Mouse (Mus musculus) hematopoietic stem cell, adult 5-6 weeks (primary cell): ENCODE results near the gene Pcdh19. TPM values are rescaled to one million over a fixed set of nuclear protein-coding genes. Genes with fewer than 3 reads are reported as not detected.

Experiments
- ATAC-seq, 2 experiments: fragments of 125-278 bp in 1 of 2; replicated peaks in 1 of 2; 2 replicates each; pipeline ENCODE4 v1.8.0; 2016 to 2017; ENCODE audit warnings: inconsistent platforms in 2 of 2, mild to moderate bottlenecking in 2 of 2, moderate number of reproducible peaks in 2 of 2, low read depth in 1 of 2, moderate TSS enrichment in 1 of 2; ENCODE audit not compliant: low FRiP score in 2 of 2, poor library complexity in 2 of 2, severe bottlenecking in 2 of 2, insufficient read depth in 1 of 2, low TSS enrichment in 1 of 2
- total RNA-seq: library from RNA; stranded (forward); fragments of 172-1452, 232-1000 nt; gene quantifications from 2 replicates; pipeline ENCODE4 v1.2.3, GENCODE M21; 2017

Gene Pcdh19
- total RNA-seq, 1 experiment from 2014 or later: not detected

GRCm38 (mm10) chrX:133683961-133684360 lies 4.8 kb downstream of the Pcdh19 start:
- no peak for ATAC-seq

- ATAC-seq: no peak
Observed at GRCm38 (mm10) chrX:133675121-133675520, 13.7 kb downstream of the Pcdh19 start.

GRCm38 (mm10) chrX:133673796-133674195 lies 15.0 kb downstream of the Pcdh19 start:
- ATAC-seq: no peak

- ATAC-seq: no peak
Observed at GRCm38 (mm10) chrX:133660111-133660510, 28.7 kb downstream of the Pcdh19 start.

- no peak for ATAC-seq
Observed at GRCm38 (mm10) chrX:133657308-133658302, 31.2 kb downstream of the Pcdh19 start.

- ATAC-seq: no peak
Observed at GRCm38 (mm10) chrX:133655876-133656538, 32.8 kb downstream of the Pcdh19 start.

- no peak for ATAC-seq
Observed at GRCm38 (mm10) chrX:133655196-133655595, 33.6 kb downstream of the Pcdh19 start.

- no peak for ATAC-seq
Observed at GRCm38 (mm10) chrX:133653071-133653470, 35.7 kb downstream of the Pcdh19 start.

- ATAC-seq: no peak
Observed at GRCm38 (mm10) chrX:133650379-133650778, 38.4 kb downstream of the Pcdh19 start.

- no peak for ATAC-seq
Observed at GRCm38 (mm10) chrX:133647809-133648208, 41.0 kb downstream of the Pcdh19 start.

- ATAC-seq: no peak
Observed at GRCm38 (mm10) chrX:133639445-133639844, 49.3 kb downstream of the Pcdh19 start.

GRCm38 (mm10) chrX:133629538-133629937 lies 59.2 kb downstream of the Pcdh19 start:
- no peak for ATAC-seq

- no peak for ATAC-seq
Observed at GRCm38 (mm10) chrX:133618222-133618621, 70.6 kb downstream of the Pcdh19 start.

GRCm38 (mm10) chrX:133605828-133606227 lies 83.0 kb downstream of the Pcdh19 start:
- ATAC-seq: no peak

GRCm38 (mm10) chrX:133604272-133604671 lies 84.5 kb downstream of the Pcdh19 start:
- ATAC-seq: no peak

- ATAC-seq: no peak
Observed at GRCm38 (mm10) chrX:133602068-133602467, 86.7 kb downstream of the Pcdh19 start.

- no peak for ATAC-seq
Observed at GRCm38 (mm10) chrX:133601658-133602057, 87.1 kb downstream of the Pcdh19 start.

- no peak for ATAC-seq
Observed at GRCm38 (mm10) chrX:133601195-133601594, 87.6 kb downstream of the Pcdh19 start.
